Mouse (Mus musculus) embryonic facial prominence, embryonic 11.5 days (tissue): Measurements from ENCODE around the gene Syt10. TPM values are rescaled to one million over a fixed set of nuclear protein-coding genes. Genes with fewer than 3 reads are reported as not detected.

Experiments used
- microRNA-seq: library from miRNA; unstranded; fragments of <30 nt; microRNA quantifications from one replicate; pipeline ENCODE4, GENCODE M21; 2016; ENCODE audit warnings: borderline number of aligned reads
- polyA plus RNA-seq: library from polyadenylated mRNA; unstranded; fragments of >200 nt; fragmentation: Nextera tagmentation; extraction: Ambion mirVana; gene quantifications from 2 replicates; pipeline ENCODE4 v1.2.1, GENCODE M21; 2014

The Syt10 gene
- polyA plus RNA-seq, 1 experiment from 2014 or later: not detected

Small RNA genes within 50 kb of the gene (microRNA-seq; reads per million reads assigned to microRNA genes)
- not detected for gene Gm24643

Other genes starting within 250 kb of the Syt10 start
- 68.1 and 73.9 TPM in 2 replicates for gene Rabl2, start 249.9 kb downstream of the Syt10 start, polyA plus RNA-seq